Mouse (Mus musculus): ENCODE data around the gene Ppfia4.

- no peak for TF ChIP-seq CTCF (IDR thresholded peaks at IDR 0.05; ENCODE audit: low read depth)
- no peak for TF ChIP-seq EP300 (optimal IDR thresholded peaks at IDR 0.05)
These were observed 48.3 kb upstream of the Ppfia4 start for GRCm38 (mm10) chr1:134381051-134381450.
